Mouse (Mus musculus) lung, embryonic 14.5 days (tissue): Measurements from ENCODE around the gene Dolk. TPM values are rescaled to one million over a fixed set of nuclear protein-coding genes. Genes with fewer than 3 reads are reported as not detected.

Experiments
- ATAC-seq: fragments of 200-750 bp; cut with Nextera tagmentation; 2 replicates; pipeline ENCODE4 v1.8.0; 2017; ENCODE audit warnings: mild to moderate bottlenecking, moderate TSS enrichment, moderate library complexity; ENCODE audit not compliant: insufficient read depth
- DNase-seq: peaks from one replicate; pipeline ENCODE4 v3.0.0-alpha.2; 2015
- H3K27ac ChIP-seq: fragments of 300-500 bp; sonication (generic); 2 replicates; pipeline ENCODE4 v1.5.1; 2014; ENCODE audit warnings: low read depth, mild to moderate bottlenecking, moderate library complexity
- H3K27me3 ChIP-seq: fragments of 300-500 bp; sonication (generic); 2 replicates; pipeline ENCODE4 v1.6.1; 2014; ENCODE audit warnings: low read length, control low read depth; ENCODE audit not compliant: insufficient read depth
- H3K36me3 ChIP-seq: fragments of 300-500 bp; sonication (generic); 2 replicates; pipeline ENCODE4 v1.6.1; 2014; ENCODE audit warnings: control low read depth; ENCODE audit not compliant: insufficient read depth
- H3K4me1 ChIP-seq: fragments of 300-500 bp; sonication (generic); 2 replicates; pipeline ENCODE4 v1.6.1; 2014; ENCODE audit warnings: antibody characterized with exemption, control low read depth; ENCODE audit not compliant: insufficient read depth
- H3K4me2 ChIP-seq: fragments of 300-500 bp; sonication (generic); 2 replicates; pipeline ENCODE4 v1.6.1; 2014; ENCODE audit warnings: mild to moderate bottlenecking
- H3K4me3 ChIP-seq: fragments of 300-500 bp; sonication (generic); 2 replicates; pipeline ENCODE4 v1.5.1; 2014; ENCODE audit warnings: low read depth, low read length
- H3K9ac ChIP-seq: fragments of 300-500 bp; sonication (generic); 2 replicates; pipeline ENCODE4 v1.6.1; 2014
- H3K9me3 ChIP-seq: fragments of 300-500 bp; sonication (generic); 2 replicates; pipeline ENCODE4 v1.6.1; 2016; ENCODE audit warnings: low read depth, low read length, control low read depth
- CTCF ChIP-seq: IDR thresholded peaks from 2 replicates; pipeline ENCODE4 v1.5.1; 2016; ENCODE audit warnings: antibody characterized with exemption, low read depth
- WGBS: fragments of 180-500 bp; shearing (Covaris S2); extraction: QIAGEN DNeasy Blood & Tissue Kit; methylation state at CpG from one replicate; pipeline ENCODE4 v1.1.7; 2014; 5-methylcytosine and 5-hydroxymethylcytosine counted together
- polyA plus RNA-seq: library from polyadenylated mRNA; unstranded; fragments of >200 nt; fragmentation: Nextera tagmentation; extraction: Ambion mirVana; gene quantifications from 2 replicates; pipeline ENCODE4 v1.2.1, GENCODE M21; 2014

Gene Dolk
- polyA plus RNA-seq, 1 experiment from 2014 or later: 30.6 TPM

DNA sequence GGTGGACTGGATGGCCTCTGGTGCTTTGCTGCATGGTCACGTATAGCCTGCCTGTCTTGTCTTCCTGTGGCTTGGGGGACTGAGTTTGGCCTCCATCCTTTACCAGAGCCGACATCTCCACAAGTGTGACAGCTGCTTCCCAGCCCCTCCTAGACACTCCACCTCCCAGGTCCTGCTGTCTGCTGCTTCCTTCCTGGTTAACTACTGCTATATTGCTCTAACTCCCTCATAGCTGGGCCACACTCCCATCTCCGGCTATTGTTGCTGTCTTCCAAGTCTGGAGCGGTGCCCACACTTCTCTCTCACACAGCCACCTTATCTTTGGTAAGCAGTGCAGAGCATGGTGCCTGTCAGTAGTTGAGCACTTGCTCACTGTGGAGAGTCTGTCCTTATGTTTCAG, 46.4 kb downstream of the Dolk start:
- no peaks in the 10 kb centered on the region for H3K9me3 ChIP-seq
- H3K4me3 ChIP-seq: no peak overlapping the region; the same call in 1 of the 2 replicates
- peaks cover 14% of the 10 kb centered on the region for H3K4me1 ChIP-seq
- H3K36me3 ChIP-seq: peaks cover 44% of the 10 kb centered on the region
- H3K4me2 ChIP-seq: peak overlapping the region; percentile 88; the same call in 1 of the 2 replicates
- peak overlapping the region; percentile 72; the same call in 1 of the 2 replicates for H3K9ac ChIP-seq
- peak; percentile 56 for DNase-seq
- 64% methylated on average over 4 of the region's 4 CpGs for WGBS
- H3K27ac ChIP-seq: no peak overlapping the region; the same call in 1 of the 2 replicates
- ATAC-seq: no peak
- no peaks in the 10 kb centered on the region for H3K27me3 ChIP-seq
- no peak for TF ChIP-seq CTCF

DNA sequence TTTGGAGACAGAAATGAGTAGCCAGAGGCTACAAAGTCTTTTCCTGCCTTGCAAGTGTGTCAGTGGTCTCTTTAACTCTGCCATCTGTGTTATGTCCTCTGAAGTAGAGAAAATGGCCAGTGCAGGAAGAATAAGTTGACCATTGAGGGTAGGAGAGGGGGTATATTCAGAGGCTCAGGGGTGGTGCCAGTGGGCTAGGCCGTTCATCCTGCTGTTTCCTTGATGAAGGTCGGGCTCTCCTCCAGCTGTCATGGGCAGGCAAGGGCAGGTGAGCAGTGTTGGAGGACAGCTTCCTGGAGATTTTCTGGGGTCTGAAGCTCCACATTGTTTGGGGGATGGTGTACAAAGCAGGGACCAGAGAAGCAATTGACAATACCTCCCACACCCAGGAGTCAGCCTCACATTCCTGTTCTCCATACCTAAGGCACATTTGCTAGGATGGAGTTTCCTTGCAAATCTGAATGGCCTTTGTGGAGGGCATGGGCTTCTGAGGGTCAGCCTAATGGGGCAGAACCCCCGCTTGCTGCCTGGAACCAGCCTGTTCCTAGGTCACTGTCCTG, 47.1 kb downstream of the Dolk start:
- H3K4me3 ChIP-seq: peak overlapping the region; percentile 90
- H3K36me3 ChIP-seq: peaks cover 37% of the 10 kb centered on the region
- H3K4me2 ChIP-seq: peak overlapping the region; percentile 88
- H3K9ac ChIP-seq: peak overlapping the region; percentile 72
- no peaks in the 10 kb centered on the region for H3K9me3 ChIP-seq
- peaks cover 14% of the 10 kb centered on the region for H3K4me1 ChIP-seq
- peak overlapping the region; percentile 18; the same call in 1 of the 2 replicates for H3K27ac ChIP-seq
- no peak for TF ChIP-seq CTCF
- WGBS: 58% methylated on average over 3 of the region's 3 CpGs
- DNase-seq: no peak
- no peak for ATAC-seq
- no peaks in the 10 kb centered on the region for H3K27me3 ChIP-seq

DNA sequence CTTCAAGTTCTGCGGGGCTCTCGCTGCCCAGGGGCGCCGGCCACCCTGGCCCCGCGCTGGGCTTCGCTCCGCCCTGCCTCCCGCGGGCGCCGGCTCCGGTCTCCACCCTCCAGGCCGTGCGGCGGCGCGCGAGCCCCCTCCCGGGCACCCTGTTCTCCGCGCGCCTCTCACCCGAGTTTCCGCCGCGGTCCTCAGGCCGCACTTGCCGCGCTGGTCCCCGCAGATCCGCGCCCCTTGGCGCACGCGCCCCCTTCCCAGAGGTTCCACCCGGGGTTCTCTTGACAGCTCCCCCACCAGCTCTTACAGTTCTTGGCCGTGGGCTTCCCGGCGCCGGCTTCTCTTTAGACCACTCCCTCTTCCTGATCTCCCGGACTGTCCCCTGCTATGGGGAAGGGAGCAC, 48.3 kb downstream of the Dolk start:
- Histone ChIP-seq H3K9ac (peak overlapping the region; percentile 72), H3K4me2 (peak overlapping the region; percentile 88), H3K36me3 (peaks cover 26% of the 10 kb centered on the region), H3K4me1 (peaks cover 14% of the 10 kb centered on the region), H3K9me3 (no peaks in the 10 kb centered on the region), H3K4me3 (peak overlapping the region; percentile 90), H3K27me3 (no peaks in the 10 kb centered on the region), H3K27ac (peak overlapping the region; percentile 91)
- DNase-seq: peak; percentile 77
- TF ChIP-seq CTCF: no peak
- ATAC-seq: peak; percentile 90
- WGBS: under 1% methylated on average over 40 of the region's 42 CpGs

DNA sequence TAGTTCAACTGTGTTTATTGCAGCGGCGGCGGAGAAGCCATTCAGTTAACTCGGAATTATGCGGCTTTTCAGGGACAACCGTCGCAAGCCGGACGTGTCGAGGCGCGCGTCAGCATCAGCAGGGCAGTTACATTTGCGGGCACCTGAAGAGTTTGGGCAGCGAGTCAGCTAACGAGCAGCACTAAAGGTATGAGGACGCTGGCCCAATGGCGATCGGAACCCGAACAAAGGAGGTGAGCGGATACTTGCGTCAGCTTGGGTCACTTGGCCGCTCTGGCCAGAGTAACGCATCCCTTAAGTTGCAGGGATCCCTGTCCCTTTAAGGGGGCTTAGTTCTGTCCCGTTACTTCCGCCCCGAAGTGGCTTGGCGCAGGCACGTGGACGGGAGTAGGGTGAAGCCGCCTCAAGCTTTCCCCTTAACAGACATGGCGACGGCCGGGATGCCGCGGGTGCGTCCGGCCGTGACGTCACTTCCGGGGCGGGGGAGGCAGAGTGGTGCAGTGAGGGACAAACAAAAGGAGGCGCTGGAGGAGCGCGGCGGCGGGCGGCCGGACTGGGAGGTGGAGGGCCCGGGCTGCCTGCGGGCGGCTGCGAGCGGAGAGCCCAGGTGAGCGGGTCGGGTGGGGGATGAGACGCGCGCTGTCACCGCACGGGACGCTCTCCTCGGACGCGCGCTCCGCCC, 48.8 kb downstream of the Dolk start, which contains the start of gene Lrrc8a:
TSS of gene Lrrc8a (plus strand) at position 517 of the 682 bp plus-strand sequence.
- Histone ChIP-seq H3K27me3 (no peaks in the 10 kb centered on the region), H3K4me1 (peaks cover 14% of the 10 kb centered on the region), H3K27ac (peak within 1 kb of the TSS; percentile 91), H3K4me3 (peak within 1 kb of the TSS; percentile 90), H3K36me3 (peaks cover 21% of the 10 kb centered on the region), H3K9ac (peak within 1 kb of the TSS; percentile 72), H3K4me2 (peak within 1 kb of the TSS; percentile 88), H3K9me3 (no peaks in the 10 kb centered on the region)
- ATAC-seq: peak; percentile 98
- under 1% methylated on average over 62 of the region's 67 CpGs for WGBS
- DNase-seq: peak; percentile 98
- no peak; the same call in 1 of the 2 replicates for TF ChIP-seq CTCF

DNA sequence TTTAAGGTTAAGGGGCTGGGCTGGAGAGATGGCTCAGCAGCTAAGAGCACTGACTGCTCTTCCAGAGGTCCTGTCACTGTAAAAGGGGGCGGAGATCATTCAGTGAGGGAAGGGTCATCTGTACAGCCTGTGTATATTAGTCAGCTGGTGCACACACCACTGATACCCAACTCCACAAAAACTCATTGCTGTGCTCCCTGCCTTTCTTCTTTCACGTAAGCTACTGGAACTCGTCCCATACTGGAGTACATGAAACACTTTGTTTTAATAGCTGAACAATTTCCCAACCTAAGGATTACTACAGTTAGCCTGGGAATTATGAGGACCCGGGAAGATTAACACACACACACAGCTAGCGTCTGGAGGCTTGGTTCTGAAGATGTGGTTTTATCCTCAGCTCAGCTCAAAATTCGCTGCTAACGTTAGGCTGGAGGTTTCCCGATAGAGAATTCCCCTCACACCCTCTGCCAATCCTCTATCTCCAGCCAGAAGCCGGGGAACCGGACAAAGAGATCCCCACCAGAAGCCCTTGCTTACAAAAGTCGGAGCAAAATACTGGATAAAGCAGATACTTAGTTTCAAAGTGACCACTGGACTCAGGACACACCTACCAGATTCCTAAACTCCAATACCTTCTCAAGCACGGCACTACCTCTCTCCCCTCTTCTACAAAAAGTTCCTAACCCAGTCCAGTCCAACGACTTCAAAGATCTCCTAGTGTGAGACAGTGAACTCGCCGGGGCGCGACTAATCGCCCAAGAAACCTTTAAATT, 49.5 kb downstream of the Dolk start:
- ATAC-seq (0 out of 2 replicates have a peak, but pooled peaks have one; percentile 1), DNase-seq (peak; percentile 34)
- Histone ChIP-seq H3K36me3 (peaks cover 13% of the 10 kb centered on the region), H3K9me3 (no peaks in the 10 kb centered on the region), H3K4me3 (peak overlapping the region; percentile 90), H3K27me3 (no peaks in the 10 kb centered on the region), H3K4me1 (peaks cover 14% of the 10 kb centered on the region), H3K27ac (peak overlapping the region; percentile 55), H3K9ac (peak overlapping the region; percentile 72), H3K4me2 (peak overlapping the region; percentile 88)
- WGBS: 3% methylated on average over 18 of the region's 18 CpGs
- no peak for TF ChIP-seq CTCF

DNA sequence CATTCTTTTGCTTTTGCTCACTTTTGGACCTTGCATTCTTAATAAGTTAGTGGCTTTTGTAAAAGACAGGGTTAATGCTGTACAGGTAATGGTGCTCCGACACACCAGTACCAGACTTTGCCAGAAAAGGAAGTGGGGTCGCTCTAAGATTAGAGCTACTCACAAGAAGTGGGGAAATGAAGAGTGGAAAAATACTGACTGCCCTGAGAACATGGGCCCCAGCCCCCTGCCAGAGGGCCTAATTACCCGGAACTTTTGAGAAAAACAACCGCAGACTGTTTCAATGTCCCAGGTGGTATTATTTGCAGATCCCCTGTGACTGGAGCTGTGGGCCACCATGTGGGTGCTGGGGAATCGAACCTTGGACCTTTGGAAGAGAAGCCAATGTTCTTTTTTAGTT, 50.5 kb downstream of the Dolk start:
- no peaks in the 10 kb centered on the region for H3K27me3 ChIP-seq
- H3K9ac ChIP-seq: no peak overlapping the region
- ATAC-seq (no peak), DNase-seq (no peak)
- peaks cover 14% of the 10 kb centered on the region for H3K4me1 ChIP-seq
- no peak overlapping the region for H3K4me2 ChIP-seq
- no peak overlapping the region for H3K4me3 ChIP-seq
- H3K9me3 ChIP-seq: no peaks in the 10 kb centered on the region
- H3K36me3 ChIP-seq: peaks cover 3% of the 10 kb centered on the region
- no peak for TF ChIP-seq CTCF
- H3K27ac ChIP-seq: no peak overlapping the region
- 78% methylated on average over 5 of the region's 5 CpGs for WGBS

Other genes with a start within 250 kb of the Dolk start
- gene Wdr34, start 237.5 kb downstream of the Dolk start, polyA plus RNA-seq: 27.7 and 28.5 TPM in 2 replicates
- 564 and 591 TPM in 2 replicates for gene Set, start 229.0 kb downstream of the Dolk start, polyA plus RNA-seq
- gene Pkn3, start 208.7 kb downstream of the Dolk start, polyA plus RNA-seq: 9.5 and 11.7 TPM in 2 replicates
- gene Zdhhc12, start 192.7 kb downstream of the Dolk start, polyA plus RNA-seq: 28.5 and 31.5 TPM in 2 replicates
- 8.8 and 8.9 TPM in 2 replicates for gene Zer1, start 161.7 kb downstream of the Dolk start, polyA plus RNA-seq
- 10.9 and 12.3 TPM in 2 replicates for gene Tbc1d13, start 152.6 kb downstream of the Dolk start, polyA plus RNA-seq
- 18.4 and 19.7 TPM in 2 replicates for gene Endog, start 114.8 kb downstream of the Dolk start, polyA plus RNA-seq
- gene Spout1, start 107.9 kb downstream of the Dolk start, polyA plus RNA-seq: 67.1 and 72.6 TPM in 2 replicates
- 7.6 and 8.7 TPM in 2 replicates for gene Kyat1, start 80.5 kb downstream of the Dolk start, polyA plus RNA-seq
- gene Lrrc8a, start 48.6 kb downstream of the Dolk start, polyA plus RNA-seq: 43.9 and 44.4 TPM in 2 replicates
- 0.20 and 0.23 TPM in 2 replicates for gene Gm28035, start 45.8 kb downstream of the Dolk start, polyA plus RNA-seq
- gene Phyhd1, start 20.1 kb downstream of the Dolk start, polyA plus RNA-seq: 7.1 and 7.3 TPM in 2 replicates
- not detected in 2 replicates for gene Gm28038, start 5.3 kb downstream of the Dolk start, polyA plus RNA-seq
- gene Nup188, start 63 bp upstream of the Dolk start, polyA plus RNA-seq: 49.4 and 56.0 TPM in 2 replicates
- gene Sh3glb2, start 73.0 kb upstream of the Dolk start, polyA plus RNA-seq: 57.5 and 59.9 TPM in 2 replicates
- gene Miga2, start 77.9 kb upstream of the Dolk start, polyA plus RNA-seq: 19.9 and 24.5 TPM in 2 replicates
- 32.6 and 34.2 TPM in 2 replicates for gene Dolpp1, start 105.9 kb upstream of the Dolk start, polyA plus RNA-seq
- gene Crat, start 129.5 kb upstream of the Dolk start, polyA plus RNA-seq: 28.0 and 30.3 TPM in 2 replicates
- gene Ptpa, start 129.7 kb upstream of the Dolk start, polyA plus RNA-seq: 85.7 and 95.5 TPM in 2 replicates
- 4.7 and 4.9 TPM in 2 replicates for gene Ier5l, start 187.9 kb upstream of the Dolk start, polyA plus RNA-seq